Mouse (Mus musculus) stomach, postnatal 0 days (tissue): ENCODE results near the gene Mettl23.

Experiments used
- CTCF ChIP-seq: IDR thresholded peaks from 2 replicates; pipeline ENCODE4 v1.5.1; 2016; ENCODE audit warnings: antibody characterized with exemption, low read depth, mild to moderate bottlenecking, moderate library complexity
- EP300 ChIP-seq: optimal IDR thresholded peaks from 2 replicates; pipeline ENCODE3; 2016; ENCODE audit warnings: antibody characterized with exemption

GRCm38 (mm10) chr11:116882446-116882845, 39.4 kb downstream of the Mettl23 start:
- TF ChIP-seq CTCF: no peak
- no peak for TF ChIP-seq EP300
